Mouse (Mus musculus) left cerebral cortex, adult 2 months (tissue): ENCODE data around the gene Rit1. TPM values are rescaled to one million over a fixed set of nuclear protein-coding genes. Genes with fewer than 3 reads are reported as not detected.

Experiments
- total RNA-seq, 2 experiments: library from RNA; stranded (reverse); gene quantifications; 2 replicates each; pipeline ENCODE4 v1.2.3; 2021

Rit1 gene
- total RNA-seq, 2 experiments from 2014 or later = 41.1 to 45.8 TPM

Other genes starting within 250 kb of the Rit1 start
- gene Lmna, start 206.9 kb upstream of the Rit1 start, total RNA-seq = 10 to 100 TPM; 59.3 to 61.7 TPM
- gene Mex3a, start 184.4 kb upstream of the Rit1 start, total RNA-seq = 1 to 10 TPM; 3.2 TPM
- not detected for gene Rab25, start 168.5 kb upstream of the Rit1 start, total RNA-seq
- gene Lamtor2, start 163.8 kb upstream of the Rit1 start, total RNA-seq = 10 to 100 TPM; 98.3 to 99.1 TPM
- 100 to 1,000 TPM; 137 to 148 TPM for gene Ubqln4, start 163.1 kb upstream of the Rit1 start, total RNA-seq
- 10 to 100 TPM; 90.2 to 90.3 TPM for gene Ssr2, start 141.0 kb upstream of the Rit1 start, total RNA-seq
- gene Arhgef2, start 110.9 kb upstream of the Rit1 start, total RNA-seq = 100 to 1,000 TPM; 239 to 266 TPM
- gene Rxfp4, start 63.7 kb upstream of the Rit1 start, total RNA-seq = not detected
- 10 to 100 TPM; 55.3 to 59.3 TPM for gene Khdc4, start 31.0 kb upstream of the Rit1 start, total RNA-seq
- 100 to 1,000 TPM; 513 to 521 TPM for gene Syt11, start 58.3 kb downstream of the Rit1 start, total RNA-seq
- 10 to 100 TPM; 46.9 to 48.3 TPM for gene Gon4l, start 118.4 kb downstream of the Rit1 start, total RNA-seq
- 10 to 100 TPM; 20.2 TPM for gene Msto1, start 197.2 kb downstream of the Rit1 start, total RNA-seq
- 10 to 100 TPM; 96.1 to 96.9 TPM for gene Ash1l, start 233.8 kb downstream of the Rit1 start, total RNA-seq
- 100 to 1,000 TPM in 1 of 2 experiments, 10 to 100 TPM in 1; 97.5 to 113 TPM for gene Dap3, start 234.3 kb downstream of the Rit1 start, total RNA-seq